ENCODE assay signal across 22 mouse cellular contexts in the genomic region with DNA sequence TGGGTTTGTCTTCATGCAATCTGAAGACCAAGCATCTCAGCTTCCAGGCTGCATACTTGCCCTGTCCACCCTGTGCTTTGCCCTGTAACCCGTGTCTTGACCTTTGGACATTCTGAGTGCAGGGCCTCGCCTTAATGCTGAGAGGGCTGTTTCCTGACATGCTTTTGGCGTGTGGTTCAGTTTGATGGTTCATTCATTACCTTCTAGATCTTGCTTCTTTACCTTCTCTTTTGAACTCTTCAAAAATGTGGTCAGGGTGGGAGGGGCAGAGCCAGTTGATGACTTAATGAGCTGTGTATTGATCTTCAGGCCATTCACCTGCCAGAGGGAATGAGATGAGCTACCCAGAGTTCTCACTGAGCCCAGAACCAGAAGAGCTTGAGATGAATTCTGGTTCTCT. TPM values are rescaled to one million over a fixed set of nuclear protein-coding genes. Genes with fewer than 3 reads are reported as not detected.
DNase-seq lines count a peak whose midpoint lies in the region; ATAC-seq and TF ChIP-seq lines count a peak whose summit lies in the region.
"Had no signal": no experiment of that assay in that cellular context is flagged by ENCODE, and none has a peak within 500 bp of the region (broad histone marks: within the 10 kb centered on the region; RNA-seq: fewer than 3 reads in every experiment).

No protein-coding gene starts in this region.

- no peak for DNase-seq in forebrain, embryonic 14.5 days (ENCODE audit: low spot score)
- DNase-seq in T-cell, adult 2 months (ENCODE audit: low spot score), result peak; percentile 40
- no peak for DNase-seq in kidney, postnatal 0 days (ENCODE audit: low spot score)
- DNase-seq in frontal cortex, postnatal 14 days (ENCODE audit: low spot score in 2 of 2), result no peak
- DNase-seq in layer of hippocampus, adult 9-11 months, result no peak
- DNase-seq: adrenal gland, postnatal 10 days; cerebellum, adult 18-20 months; forebrain, postnatal 0 days; gastrocnemius, adult 2 months; heart, postnatal 10 days; lung, postnatal 36 days had no signal

- H3K9ac ChIP-seq in forebrain, embryonic 14.5 days (ENCODE audit: low read length), result no peak overlapping the region
- H3K9ac ChIP-seq in forebrain, embryonic 16.5 days (replicated peaks; ENCODE audit: low read depth, low read length), result no peak overlapping the region
- no peak overlapping the region for H3K9ac ChIP-seq in kidney, postnatal 0 days (ENCODE audit: low read depth, low read length)
- H3K9ac ChIP-seq: embryonic facial prominence, embryonic 12.5 days; forebrain, postnatal 0 days; hindbrain, embryonic 12.5 days; liver, embryonic 15.5 days; neural tube, embryonic 13.5 days; stomach, embryonic 15.5 days had no signal

- ATAC-seq in forebrain, embryonic 14.5 days, result no peak
- ATAC-seq in forebrain, embryonic 16.5 days, result no peak
- peak; percentile 78 for ATAC-seq in kidney, postnatal 0 days (replicated peaks; ENCODE audit: low FRiP score, low read depth)
- no peak for ATAC-seq in cerebellum, adult (ENCODE audit: insufficient number of reproducible peaks, low FRiP score, low TSS enrichment)
- ATAC-seq: CD4-positive, CD25-positive, alpha-beta regulatory T cell, adult 4 months; forebrain, postnatal 0 days had no signal

- no peaks in the 10 kb centered on the region for H3K4me1 ChIP-seq in forebrain, embryonic 14.5 days (ENCODE audit: control insufficient read depth, insufficient read depth, low read length)
- no peaks in the 10 kb centered on the region for H3K4me1 ChIP-seq in forebrain, embryonic 16.5 days (replicated peaks; ENCODE audit: control insufficient read depth, insufficient read depth, low read length)
- 0 out of 2 replicates have a peak, but pooled peaks cover 5% of the 10 kb centered on the region for H3K4me1 ChIP-seq in kidney, postnatal 0 days (replicated peaks; ENCODE audit: insufficient read depth, low read length)
- peaks cover 19% of the 10 kb centered on the region for H3K4me1 ChIP-seq in small intestine, adult 2 months (ENCODE audit: control insufficient read depth, insufficient read depth, insufficient read length, low read length)
- H3K4me1 ChIP-seq: embryonic facial prominence, embryonic 12.5 days; hindbrain, embryonic 12.5 days; neural tube, embryonic 13.5 days had no signal

- 90% methylated on average over 3 of the region's 3 CpGs for WGBS in forebrain, embryonic 14.5 days
- 95% methylated on average over 3 of the region's 3 CpGs for WGBS in forebrain, embryonic 16.5 days
- 68% methylated on average over 3 of the region's 3 CpGs for WGBS in kidney, postnatal 0 days
- 17% methylated on average over 3 of the region's 3 CpGs for whole genome bisulfite sequencing in small intestine, adult 2 months

- 0 out of 2 replicates have a peak overlapping the region, but pooled peaks have one; percentile 5 for H3K27ac ChIP-seq in forebrain, embryonic 14.5 days (ENCODE audit: low read depth, low read length)
- H3K27ac ChIP-seq in forebrain, embryonic 16.5 days (ENCODE audit: low read length), result no peak overlapping the region
- no peak overlapping the region for H3K27ac ChIP-seq in kidney, postnatal 0 days
- peak overlapping the region; percentile 94 for H3K27ac ChIP-seq in small intestine, adult 2 months (ENCODE audit: insufficient read depth, low read depth, low read length)
- H3K27ac ChIP-seq: embryonic facial prominence, embryonic 12.5 days; gastrocnemius, adult 2 months; heart, embryonic 10.5 days; hindbrain, embryonic 12.5 days; liver, embryonic 15.5 days; neural tube, embryonic 13.5 days; stomach, embryonic 15.5 days had no signal

- no peaks in the 10 kb centered on the region for H3K27me3 ChIP-seq in forebrain, embryonic 14.5 days (replicated peaks; ENCODE audit: control insufficient read depth, insufficient read depth, low read length)
- no peaks in the 10 kb centered on the region for H3K27me3 ChIP-seq in forebrain, embryonic 16.5 days (replicated peaks; ENCODE audit: control insufficient read depth, insufficient read depth, low read length)
- no peaks in the 10 kb centered on the region for H3K27me3 ChIP-seq in kidney, postnatal 0 days (ENCODE audit: insufficient read depth, low read length)
- H3K27me3 ChIP-seq in small intestine, adult 2 months (ENCODE audit: control insufficient read depth, insufficient read depth, low read length), result no peaks in the 10 kb centered on the region
- H3K27me3 ChIP-seq: embryonic facial prominence, embryonic 12.5 days; hindbrain, embryonic 12.5 days; liver, embryonic 15.5 days; neural tube, embryonic 13.5 days; stomach, embryonic 15.5 days had no signal

- no peaks in the 10 kb centered on the region for H3K9me3 ChIP-seq in forebrain, embryonic 14.5 days (replicated peaks; ENCODE audit: control insufficient read depth, low read length)
- no peaks in the 10 kb centered on the region for H3K9me3 ChIP-seq in forebrain, embryonic 16.5 days (ENCODE audit: control insufficient read depth, low read length)
- H3K9me3 ChIP-seq in kidney, postnatal 0 days (replicated peaks; ENCODE audit: low read length), result no peaks in the 10 kb centered on the region
- H3K9me3 ChIP-seq: embryonic facial prominence, embryonic 12.5 days; heart, embryonic 10.5 days; hindbrain, embryonic 12.5 days; liver, embryonic 15.5 days; neural tube, embryonic 13.5 days; stomach, embryonic 15.5 days had no signal

- no peak overlapping the region for H3K4me3 ChIP-seq in forebrain, embryonic 14.5 days (ENCODE audit: low read depth, low read length)
- no peak overlapping the region for H3K4me3 ChIP-seq in forebrain, embryonic 16.5 days (replicated peaks; ENCODE audit: low read length)
- no peak overlapping the region for H3K4me3 ChIP-seq in kidney, postnatal 0 days (replicated peaks; ENCODE audit: low read depth, low read length)
- peak overlapping the region; percentile 60 for H3K4me3 ChIP-seq in small intestine, adult 2 months (ENCODE audit: low read depth, low read length)
- H3K4me3 ChIP-seq: embryonic facial prominence, embryonic 12.5 days; gastrocnemius, adult 2 months; heart, embryonic 10.5 days; hindbrain, embryonic 12.5 days; liver, embryonic 15.5 days; neural tube, embryonic 13.5 days; stomach, embryonic 15.5 days had no signal

- peak; percentile 46; the same call in 1 of the 2 replicates for TF ChIP-seq POLR2A in small intestine, adult 2 months (IDR thresholded peaks at IDR 0.05; ENCODE audit: low read depth, low read length)

- TF ChIP-seq CTCF in kidney, postnatal 0 days (IDR thresholded peaks at IDR 0.05; ENCODE audit: low read depth), result no peak
- no peak for TF ChIP-seq CTCF in small intestine, adult 2 months (IDR thresholded peaks at IDR 0.05; ENCODE audit: extremely low read depth, insufficient read length, insufficient replicate concordance, low read depth, low read length)

- H3K36me3 ChIP-seq in forebrain, embryonic 14.5 days (ENCODE audit: control insufficient read depth, insufficient read depth, low read length), result peaks cover 6% of the 10 kb centered on the region; the same call in 1 of the 2 replicates
- H3K36me3 ChIP-seq in forebrain, embryonic 16.5 days (ENCODE audit: control insufficient read depth, insufficient read depth), result no peaks in the 10 kb centered on the region
- no peaks in the 10 kb centered on the region for H3K36me3 ChIP-seq in kidney, postnatal 0 days (ENCODE audit: insufficient read depth, low read length)
- H3K36me3 ChIP-seq in small intestine, adult 2 months (ENCODE audit: control insufficient read depth, insufficient read depth, low read length), result no peaks in the 10 kb centered on the region
- H3K36me3 ChIP-seq: liver, embryonic 15.5 days; stomach, embryonic 15.5 days had no signal

- no peak overlapping the region for H3K4me2 ChIP-seq in forebrain, embryonic 14.5 days (ENCODE audit: low read length)
- H3K4me2 ChIP-seq in forebrain, embryonic 16.5 days (ENCODE audit: low read length), result no peak overlapping the region
- no peak overlapping the region for H3K4me2 ChIP-seq in kidney, postnatal 0 days (ENCODE audit: low read length)
- H3K4me2 ChIP-seq: embryonic facial prominence, embryonic 12.5 days; hindbrain, embryonic 12.5 days; liver, embryonic 15.5 days; midbrain, embryonic 11.5 days; neural tube, embryonic 13.5 days; stomach, embryonic 15.5 days had no signal

RNA-seq across cellular contexts. Expression of a gene that starts 55.6 kb away (rescaled TPM):
- 31.7 and 49.8 TPM in 2 replicates for polyA plus RNA-seq in forebrain, embryonic 14.5 days (2014; fragmentation: Nextera tagmentation; extraction: Ambion mirVana)
- polyA plus RNA-seq in forebrain, embryonic 16.5 days (2015; fragmentation: Nextera tagmentation; extraction: Ambion mirVana), result 57.7 TPM in 2 replicates
- 19.3 and 19.8 TPM in 2 replicates for polyA plus RNA-seq in kidney, postnatal 0 days (2015; fragmentation: Nextera tagmentation; extraction: Ambion mirVana)
- 21.5 and 47.1 TPM in 2 replicates for polyA plus RNA-seq in small intestine, adult 2 months (2012; rRNA removed)

Comparison
In these comparisons a context has a peak if more than half of its experiments do, and no peak if none do; other contexts are left out.
1. H3K27ac ChIP-seq: peak in forebrain, embryonic 14.5 days (single experiment) and small intestine, adult 2 months (single experiment); none in forebrain, embryonic 16.5 days (single experiment) and kidney, postnatal 0 days (single experiment).